Mouse (Mus musculus): ENCODE results near the gene Gm21721. TPM values are rescaled to one million over a fixed set of nuclear protein-coding genes. Genes with fewer than 3 reads are reported as not detected.
"Not testable (repeated sequence)": the region's sequence is repeated elsewhere in the genome, so short reads cannot be mapped to it uniquely, and the experiment has no call there.

The Gm21721 gene
- polyA plus RNA-seq (2011; ENCODE audit: insufficient read depth, insufficient read length, low read depth, missing spikeins): not detected in 2 replicates

DNA sequence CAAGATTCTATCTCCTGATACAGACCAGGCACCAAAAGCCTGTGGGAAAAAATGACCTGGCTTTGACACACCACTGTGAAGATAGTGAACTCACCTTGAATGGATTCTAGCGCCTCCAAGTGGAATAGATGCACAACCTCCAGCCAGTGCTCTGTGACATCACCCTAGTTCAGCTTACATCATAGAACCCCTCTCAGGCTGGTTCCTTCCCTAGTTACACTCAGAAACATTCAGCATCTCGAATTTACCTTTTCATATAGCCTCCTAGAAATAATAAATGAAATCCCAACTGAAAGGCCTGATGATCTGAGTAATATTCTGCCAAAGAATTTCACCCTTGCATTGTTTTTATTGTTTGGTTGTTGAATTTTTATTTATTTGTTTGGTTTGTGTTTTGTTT is at the start of gene Gm21721:
Gm21721 (minus strand) TSS at position 101 of the 400 bp plus-strand sequence.
- H3K27ac ChIP-seq (ENCODE audit: insufficient read depth, low read length); H3K9ac ChIP-seq (ENCODE audit: low read depth, poor library complexity, severe bottlenecking); H3K9me3 ChIP-seq (replicated peaks; ENCODE audit: control insufficient read depth, insufficient read depth, low read length, poor library complexity, severe bottlenecking); H3K4me1 ChIP-seq (ENCODE audit: control insufficient read depth, insufficient read depth, low read length); H3K27me3 ChIP-seq (ENCODE audit: control insufficient read depth, insufficient read depth, low read length, poor library complexity, severe bottlenecking); H3K4me3 ChIP-seq (ENCODE audit: low read depth, low read length); H3K36me3 ChIP-seq (ENCODE audit: control insufficient read depth, insufficient read depth, low read length, poor library complexity, severe bottlenecking): not testable (repeated sequence)

Other genes with a start within 250 kb of the Gm21721 start
- not detected in 2 replicates for gene Gm21292, start 68.3 kb downstream of the Gm21721 start, polyA plus RNA-seq (2011; ENCODE audit: insufficient read depth, insufficient read length, low read depth, missing spikeins)
- not detected in 2 replicates for gene Gm21812, start 145.0 kb upstream of the Gm21721 start, polyA plus RNA-seq (2011; ENCODE audit: insufficient read depth, insufficient read length, low read depth, missing spikeins)
- gene Gm21874, start 214.0 kb upstream of the Gm21721 start, polyA plus RNA-seq (2011; ENCODE audit: insufficient read depth, insufficient read length, low read depth, missing spikeins): not detected in 2 replicates